Mouse (Mus musculus) CH12F3 (cell line): ENCODE data around the gene Tex12.

Source experiments
- in situ Hi-C: fragments of 300-500 bp; cut with MboI; formaldehyde crosslinking; loops from 2 replicates; pipeline ENCODE4 v1.14.3; 2020; ENCODE audit warnings: low sequenced_read_pairs

Tex12 gene

GRCm38 (mm10) chr9:50521562-50521961 lies 39.6 kb downstream of the Tex12 start:
- in situ Hi-C loops, result no loop called here

GRCm38 (mm10) chr9:50520748-50521147 lies 40.4 kb downstream of the Tex12 start:
- in situ Hi-C loops, result no loop called here

GRCm38 (mm10) chr9:50518781-50519180 lies 42.3 kb downstream of the Tex12 start:
- in situ Hi-C loops, result no loop called here

- in situ Hi-C loops, result no loop called here
Observed at GRCm38 (mm10) chr9:50515462-50515861, 45.7 kb downstream of the Tex12 start.

GRCm38 (mm10) chr9:50507570-50507969 lies 53.6 kb downstream of the Tex12 start:
- in situ Hi-C loops, result no loop called here
